Mouse (Mus musculus): ENCODE data around the gene Mfap4.

DNA sequence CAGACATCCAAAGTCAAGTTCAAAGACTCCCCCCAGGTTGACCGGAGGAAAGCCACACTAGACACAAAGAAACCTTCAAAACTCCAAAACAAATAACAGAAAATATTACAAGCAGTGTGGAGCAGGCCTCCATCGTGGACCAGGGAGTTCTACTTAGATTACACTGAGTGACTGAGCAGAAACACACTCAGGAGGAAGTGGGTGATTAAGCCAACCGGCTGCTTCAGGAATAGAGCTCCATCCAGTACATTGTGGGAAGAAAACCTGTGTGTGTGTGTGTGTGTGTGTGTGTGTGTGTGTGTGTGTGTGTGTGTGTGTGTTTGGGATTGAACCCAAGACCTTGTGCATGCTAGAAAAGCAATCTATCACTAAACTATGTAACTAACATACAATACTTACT is 46.1 kb upstream of the Mfap4 start:
- TF ChIP-seq CTCF (IDR thresholded peaks at IDR 0.05; ENCODE audit: low read depth) (no peak), EP300 (IDR thresholded peaks at IDR 0.05; ENCODE audit: low read depth) (no peak)
